Mouse (Mus musculus) kidney, adult 10 weeks (tissue): ENCODE measurements around the gene Plg. TPM values are rescaled to one million over a fixed set of nuclear protein-coding genes. Genes with fewer than 3 reads are reported as not detected.

Experiments
- polyA plus RNA-seq: library from polyadenylated mRNA; stranded (reverse); fragments of 350-450 nt; fragmentation: Illumina TruSeq; extraction: RNeasy Lipid Tissue Mini Kit (QIAGEN cat#74804); gene quantifications from one replicate; pipeline ENCODE4 v1.2.3, GENCODE M21; 2014; ENCODE audit warnings: low read depth, low replicate concordance

The Plg gene
- polyA plus RNA-seq = not detected

DNA sequence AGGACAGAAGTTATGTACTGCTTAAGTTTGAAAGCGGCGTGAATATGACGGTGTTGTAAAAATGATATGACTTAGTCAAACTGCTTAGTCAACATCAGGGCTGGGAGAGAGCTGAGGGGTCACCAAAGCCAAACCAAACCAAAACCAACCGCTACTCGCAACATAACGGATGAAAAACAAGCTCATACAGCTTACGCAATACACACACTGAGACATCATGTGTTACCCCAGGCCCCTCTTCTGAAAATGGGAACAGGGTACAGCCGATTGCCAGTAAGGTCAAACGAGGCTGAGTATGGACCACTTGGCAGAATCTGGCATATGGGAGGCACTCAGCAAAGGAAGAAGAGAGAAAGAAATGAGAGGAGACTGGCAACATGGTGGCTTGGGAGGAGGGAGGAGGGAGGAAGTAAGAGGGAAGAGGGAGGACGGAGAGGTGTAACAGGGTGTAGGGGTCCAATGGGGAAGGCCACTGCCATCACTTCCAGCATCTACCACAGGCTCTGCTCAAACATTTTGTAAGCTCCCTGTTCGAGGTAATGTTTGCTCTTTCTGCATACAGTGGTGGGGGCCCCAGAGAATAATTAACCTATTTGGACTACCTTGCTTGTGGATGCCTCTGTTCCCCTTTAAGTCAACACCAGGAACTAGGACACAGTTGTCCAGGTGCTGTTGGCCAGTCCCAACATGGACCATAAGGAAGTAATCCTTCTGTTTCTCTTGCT is at the start of gene Plg:
Gene Plg, plus strand, starts transcription at position 628 of the 725 bp plus-strand sequence.

Other genes starting within 250 kb of the Plg start
- 6.5 TPM for gene Map3k4, start 59.8 kb upstream of the Plg start, polyA plus RNA-seq
- gene Slc22a3, start 129.1 kb downstream of the Plg start, polyA plus RNA-seq = 0.44 TPM
- 68.9 TPM for gene Slc22a2, start 205.5 kb downstream of the Plg start, polyA plus RNA-seq